Mouse (Mus musculus): ENCODE results near the gene Clec2l.
"Not testable (repeated sequence)": the region's sequence is repeated elsewhere in the genome, so short reads cannot be mapped to it uniquely, and the experiment has no call there.

The Clec2l gene

DNA sequence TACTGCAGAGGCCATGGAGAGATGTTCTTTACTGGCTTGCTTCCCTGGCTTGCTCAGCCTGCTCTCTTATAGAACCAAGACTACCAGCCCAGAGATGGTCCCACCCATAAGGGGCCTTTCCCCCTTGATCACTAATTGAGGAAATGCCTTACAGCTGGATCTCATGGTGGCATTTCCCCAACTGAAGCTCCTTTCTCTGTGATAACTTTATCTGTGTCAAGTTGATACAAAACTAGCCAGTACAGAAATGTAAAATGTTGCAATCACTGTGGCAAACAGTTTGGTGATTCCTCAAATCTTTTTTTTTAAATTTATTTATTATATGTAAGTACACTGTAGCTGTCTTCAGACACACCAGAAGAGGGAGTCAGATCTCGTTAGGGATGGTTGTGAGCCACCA lies 7.6 kb downstream of the Clec2l start:
- DNase-seq (ENCODE audit: low spot score) = not testable (repeated sequence)

DNA sequence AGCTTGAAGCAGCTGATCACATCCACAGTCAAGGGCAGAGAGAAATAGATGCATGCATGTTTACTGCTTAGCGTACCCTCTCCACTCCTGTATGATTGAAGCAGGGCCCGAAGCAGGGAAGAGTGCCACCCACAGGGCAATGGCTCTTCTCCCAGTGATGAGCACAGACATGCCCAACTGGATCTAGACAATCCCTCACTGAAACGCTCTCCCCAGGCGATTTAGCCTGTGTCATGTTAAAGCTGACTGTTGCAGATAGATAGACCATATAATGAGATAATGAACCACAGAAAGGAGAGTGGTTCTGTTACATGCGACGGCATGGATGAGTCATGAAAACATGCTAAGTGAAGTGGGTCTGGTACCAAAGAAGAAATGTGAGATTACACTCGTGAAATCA lies 8.4 kb downstream of the Clec2l start:
- no peak for DNase-seq (ENCODE audit: low spot score)

DNA sequence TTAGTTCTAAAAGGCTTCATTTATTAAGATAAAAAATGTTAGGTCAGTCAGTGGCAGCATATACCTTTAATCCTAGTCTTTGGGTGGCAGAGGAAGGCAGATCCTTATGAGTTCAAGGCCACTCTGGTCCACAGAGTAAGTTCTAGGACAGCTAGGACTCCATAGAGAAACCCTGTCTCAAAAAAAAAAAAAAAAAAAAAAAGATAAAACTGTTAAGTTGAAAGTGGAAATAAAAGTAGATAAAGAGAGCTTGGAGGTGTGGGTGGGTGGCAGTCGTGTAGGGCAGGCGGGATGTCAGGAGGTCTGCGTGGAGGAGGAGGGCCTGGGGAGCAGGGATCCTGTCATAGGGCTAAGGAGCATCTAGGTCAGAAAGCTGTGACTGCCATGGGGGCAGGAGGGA lies 9.1 kb downstream of the Clec2l start:
- no peak for DNase-seq (ENCODE audit: low spot score)

DNA sequence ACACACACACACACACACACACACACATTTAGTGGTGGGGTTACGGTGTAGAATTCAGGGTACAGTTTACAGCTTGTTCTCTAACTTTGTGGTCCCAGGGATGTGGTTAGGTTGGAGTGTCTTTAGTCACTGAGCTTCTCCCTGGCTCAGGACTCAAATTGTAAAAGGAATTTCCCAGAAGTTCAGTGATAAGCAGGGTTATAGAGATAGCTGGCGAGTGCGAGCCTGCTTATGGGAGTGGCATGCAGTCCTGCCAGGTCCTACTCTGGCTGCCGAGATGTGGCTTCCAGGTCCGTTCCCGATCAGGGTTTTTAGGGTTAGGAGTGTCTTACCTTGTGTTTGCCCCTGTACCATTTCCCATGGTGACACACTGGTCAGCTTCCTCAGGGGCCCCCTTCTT lies 13.3 kb downstream of the Clec2l start:
- no peak for DNase-seq (ENCODE audit: low spot score)

DNA sequence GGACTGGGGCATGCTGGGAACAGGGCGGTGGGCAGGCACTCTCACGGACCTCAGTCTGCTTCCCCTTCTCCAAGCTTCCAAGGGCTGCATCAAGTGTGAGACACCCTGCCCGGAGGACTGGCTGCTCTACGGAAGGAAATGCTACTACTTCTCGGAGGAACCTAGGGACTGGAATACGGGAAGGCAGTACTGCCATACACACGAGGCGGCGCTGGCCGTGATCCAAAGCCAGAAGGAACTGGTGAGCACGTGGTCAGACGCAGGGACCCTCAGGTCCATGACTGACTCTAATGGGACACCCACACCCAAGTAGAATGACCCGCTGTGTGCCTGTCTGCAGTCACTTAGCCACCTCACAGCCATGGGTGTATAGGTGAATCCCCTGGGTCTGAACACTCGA lies 13.9 kb downstream of the Clec2l start:
- DNase-seq (ENCODE audit: low spot score) = no peak

DNA sequence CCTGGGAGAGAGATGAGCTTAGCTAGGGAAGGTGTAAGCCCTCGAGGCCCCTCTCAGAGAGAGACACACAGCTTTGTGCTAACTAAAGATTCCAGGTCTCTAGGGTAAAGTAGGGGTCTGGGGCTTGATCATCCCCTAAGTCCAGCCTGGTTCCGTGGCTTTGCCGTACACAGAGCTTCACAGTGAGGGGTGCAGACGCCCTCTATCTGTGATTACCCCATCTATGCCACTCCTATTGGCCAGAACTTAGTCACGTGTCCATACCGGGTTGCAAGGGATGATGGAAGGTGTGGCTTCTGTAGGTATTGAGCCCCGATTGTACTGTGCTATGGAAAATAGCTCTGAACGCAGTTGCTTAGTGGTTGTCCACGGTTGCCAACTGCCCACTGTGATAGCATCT lies 14.8 kb downstream of the Clec2l start:
- DNase-seq (ENCODE audit: low spot score) = no peak

DNA sequence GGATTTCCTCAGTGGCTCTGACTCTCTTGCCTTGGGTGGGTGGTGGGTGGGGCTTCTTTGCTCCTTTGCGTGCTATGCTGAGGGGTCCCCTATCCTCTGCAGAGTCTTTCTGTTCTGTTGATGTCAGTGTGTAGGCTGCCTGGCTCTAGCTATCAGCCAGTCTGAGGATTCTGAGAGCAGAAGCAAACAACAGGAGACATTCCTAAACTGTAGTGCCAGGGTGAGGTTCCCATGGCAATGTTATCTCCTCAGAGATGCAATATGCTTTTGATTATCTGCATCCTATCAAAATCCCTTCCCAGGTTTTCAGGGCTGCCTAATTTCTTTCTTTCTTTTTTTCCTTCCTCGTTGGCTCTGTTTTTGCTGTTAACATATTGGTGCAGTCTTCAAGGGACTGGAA lies 19.7 kb downstream of the Clec2l start:
- no peak for DNase-seq (ENCODE audit: low spot score)

DNA sequence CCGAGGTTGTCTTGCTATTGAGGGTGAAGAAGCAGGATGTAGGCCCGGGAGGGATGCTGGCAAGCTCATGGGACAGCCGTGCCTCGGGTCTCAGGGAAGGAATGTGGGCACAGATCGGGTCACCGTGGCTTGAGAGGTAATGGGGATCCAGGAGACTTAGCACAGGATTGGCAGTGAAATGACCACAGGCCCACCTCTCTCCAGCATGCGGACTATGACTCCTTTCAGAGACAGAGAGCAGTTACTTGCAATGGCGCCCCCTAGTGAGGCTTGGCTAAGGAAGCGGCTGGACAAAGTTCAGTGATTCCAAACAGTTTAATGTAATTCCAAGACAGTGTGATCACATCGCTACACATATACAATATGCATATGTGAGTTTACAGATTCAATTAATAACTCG lies 24.3 kb downstream of the Clec2l start:
- DNase-seq (ENCODE audit: low spot score) = no peak

DNA sequence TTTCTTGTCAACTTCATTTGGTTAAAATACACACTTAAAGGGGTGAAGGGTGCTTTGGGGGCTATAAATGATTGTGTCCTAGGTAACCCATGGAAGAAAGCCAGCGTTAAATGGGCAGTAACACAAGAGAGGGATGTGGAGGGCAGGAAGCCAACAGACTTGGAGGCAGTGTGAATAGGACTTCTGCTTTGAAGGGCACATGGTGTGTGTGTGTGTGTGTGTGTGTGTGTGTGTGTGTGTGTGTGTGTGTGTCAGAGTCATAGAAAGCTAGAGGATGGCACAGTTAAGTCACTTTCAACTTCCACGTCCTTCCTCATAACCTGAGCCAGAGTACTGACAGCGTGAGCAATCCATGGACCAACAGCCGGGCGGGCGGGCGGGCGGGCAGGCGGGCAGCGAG lies 26.0 kb downstream of the Clec2l start:
- DNase-seq (ENCODE audit: low spot score) = no peak

DNA sequence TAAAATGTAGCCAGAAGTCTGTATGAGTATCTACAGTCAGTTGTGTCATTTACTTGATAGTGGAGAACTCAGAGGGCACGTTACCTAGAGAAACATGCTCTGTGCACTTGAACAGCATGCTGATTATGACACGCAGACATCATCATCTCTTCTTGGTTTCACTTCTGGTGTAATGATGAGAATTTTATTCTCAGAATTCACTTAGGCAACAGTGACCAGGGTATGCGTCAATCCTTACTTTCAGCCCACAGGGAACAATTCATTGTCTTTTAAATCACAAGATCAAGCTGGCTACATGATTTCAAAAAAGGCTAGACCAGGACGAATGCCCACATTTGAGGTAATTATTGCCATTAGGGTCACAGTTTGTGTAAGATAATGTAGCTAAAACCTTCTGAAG lies 27.7 kb downstream of the Clec2l start:
- no peak for DNase-seq (ENCODE audit: low spot score)

DNA sequence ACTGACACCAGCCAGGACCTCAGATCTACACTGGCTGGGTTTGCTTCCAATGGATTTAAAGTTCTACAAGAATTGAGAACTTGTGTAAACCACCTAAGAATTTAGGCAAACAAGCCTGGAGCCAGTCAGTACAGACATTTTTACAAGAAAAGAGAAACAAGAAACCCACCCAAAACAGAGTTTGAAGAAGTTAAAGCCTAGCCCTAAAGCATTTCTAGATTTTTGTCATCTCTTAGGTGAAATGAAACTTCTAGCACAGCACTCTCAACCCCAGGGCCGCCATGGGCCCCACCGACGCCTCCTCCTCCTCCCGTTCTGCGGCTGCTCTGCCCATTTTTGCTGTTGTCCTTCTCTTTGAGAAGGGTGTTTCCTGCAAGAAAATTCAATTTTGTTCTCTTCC lies 28.2 kb downstream of the Clec2l start:
- DNase-seq (ENCODE audit: low spot score) = no peak

DNA sequence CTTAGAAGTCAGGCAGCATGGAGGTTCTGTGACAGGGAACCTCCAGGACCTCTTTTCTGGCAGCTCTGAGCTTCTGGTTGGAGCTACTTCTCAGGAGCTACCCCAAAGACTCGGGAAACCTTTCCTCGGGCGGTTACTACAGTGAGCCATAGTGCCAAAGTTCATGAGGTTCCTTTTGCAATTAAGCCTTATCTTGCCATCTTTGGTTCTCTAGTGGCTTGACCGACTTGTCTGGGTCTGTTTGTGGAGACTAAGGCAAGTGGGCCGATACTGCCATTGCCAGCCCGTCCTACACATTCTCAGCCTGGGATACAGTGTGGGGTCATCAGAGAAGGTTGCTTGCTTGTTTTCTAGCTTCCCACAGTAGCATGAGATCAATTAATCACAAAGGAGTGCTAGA lies 29.7 kb downstream of the Clec2l start:
- no peak for DNase-seq (ENCODE audit: low spot score)

DNA sequence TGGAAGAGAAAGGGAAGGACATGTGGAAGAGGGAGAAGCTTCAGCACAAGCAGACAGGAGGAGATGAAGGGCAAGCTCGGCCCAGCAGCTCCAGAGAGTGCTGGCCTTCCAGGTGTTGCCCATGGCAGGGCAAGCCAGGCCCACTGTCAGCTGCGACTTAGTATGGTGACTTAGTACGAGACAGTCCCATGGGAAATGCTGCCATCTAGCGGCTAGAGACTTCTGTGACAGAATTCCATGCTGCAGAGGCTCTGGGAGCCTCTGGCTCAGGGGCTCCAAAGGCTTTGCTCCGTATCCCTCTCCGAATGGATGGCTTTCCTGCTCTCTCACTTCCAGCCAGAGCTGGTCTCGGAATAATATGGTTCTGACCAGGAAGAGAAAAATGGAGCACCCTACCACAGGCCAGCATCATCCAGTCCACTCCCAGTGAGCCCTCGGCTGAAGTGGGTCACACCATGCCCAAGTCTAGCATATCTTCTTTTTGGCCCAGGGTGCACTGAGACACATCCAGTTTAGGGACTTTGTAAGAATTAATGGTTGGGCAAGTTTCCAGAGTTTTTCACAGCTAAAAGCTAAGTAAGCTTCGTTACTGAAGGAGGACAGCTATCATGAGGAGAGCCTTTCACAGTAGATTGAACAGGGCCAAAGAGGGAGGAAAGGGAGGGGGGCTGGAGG lies 32.6 kb downstream of the Clec2l start:
- DNase-seq (ENCODE audit: low spot score) = peak; percentile 64

DNA sequence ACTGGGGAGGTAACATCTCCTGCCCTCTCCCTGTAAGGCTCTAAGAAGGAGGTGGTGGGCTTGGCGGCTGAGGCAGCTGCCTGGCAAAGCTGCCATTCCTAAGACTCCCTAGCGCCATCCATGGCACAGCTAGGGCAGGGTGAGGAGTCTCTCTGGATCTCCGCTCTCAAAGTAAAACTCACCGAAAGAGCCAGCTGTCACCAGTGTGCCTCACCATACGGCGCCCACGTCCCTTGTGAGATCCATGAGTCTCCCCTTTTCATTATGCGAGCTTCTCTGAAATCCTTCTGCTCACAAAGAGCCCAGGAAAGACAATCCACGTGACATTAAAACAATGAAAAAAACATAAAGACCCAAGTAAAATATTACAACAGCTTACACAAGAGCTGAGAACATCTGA lies 33.7 kb downstream of the Clec2l start:
- DNase-seq (ENCODE audit: low spot score) = no peak

DNA sequence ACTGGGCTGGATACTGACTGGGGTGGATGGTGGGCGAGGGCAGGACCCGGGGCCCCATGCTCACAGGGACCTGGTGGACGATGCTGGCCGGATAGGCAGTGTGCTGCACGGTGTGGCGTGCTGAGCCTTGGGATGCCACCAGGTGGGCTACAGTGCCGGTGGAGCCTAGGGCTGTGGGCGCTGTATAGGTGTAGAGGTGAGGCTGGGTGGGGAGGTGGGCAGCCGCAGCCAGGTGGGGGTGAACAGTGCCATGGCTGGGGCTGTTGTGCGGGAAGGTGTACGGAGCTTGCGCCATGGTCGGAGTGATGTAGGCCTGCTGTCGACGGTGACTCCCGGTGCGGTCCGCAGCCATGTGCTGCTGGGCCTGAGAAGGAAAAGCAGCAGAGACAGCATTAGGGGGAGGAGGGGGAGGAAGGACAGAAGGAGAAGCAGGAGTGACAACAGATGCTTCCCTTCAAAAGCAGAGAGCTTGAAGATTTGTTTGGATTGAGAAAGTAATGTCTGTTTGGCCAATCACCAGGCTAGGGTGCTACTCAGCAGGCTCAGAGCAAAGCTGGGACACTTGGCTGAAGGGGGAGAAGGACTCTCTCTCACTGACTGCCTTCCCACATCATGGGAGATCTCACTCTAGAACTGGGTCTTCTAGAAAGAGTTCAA lies 35.5 kb downstream of the Clec2l start:
- DNase-seq (ENCODE audit: low spot score) = no peak

DNA sequence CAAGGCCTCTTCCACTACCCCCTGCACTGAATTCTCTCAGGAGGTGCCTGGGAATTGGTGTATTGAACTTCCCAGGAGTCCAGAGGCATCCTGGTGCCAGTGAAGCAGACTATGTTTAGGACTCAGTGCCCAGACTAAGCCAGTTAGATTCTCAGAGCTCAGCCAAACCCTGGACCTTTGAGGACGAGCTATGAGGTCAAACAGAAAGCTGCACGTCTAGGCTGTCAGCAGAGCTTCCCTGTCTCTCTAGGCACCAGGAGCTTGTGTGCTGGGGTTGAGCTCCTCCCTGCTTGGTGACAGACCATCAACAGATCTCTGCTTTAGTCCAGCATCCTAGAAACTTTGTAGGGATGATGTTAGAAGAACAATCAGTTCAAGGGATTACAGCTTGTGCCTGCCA lies 38.6 kb downstream of the Clec2l start:
- DNase-seq (ENCODE audit: low spot score) = no peak

DNA sequence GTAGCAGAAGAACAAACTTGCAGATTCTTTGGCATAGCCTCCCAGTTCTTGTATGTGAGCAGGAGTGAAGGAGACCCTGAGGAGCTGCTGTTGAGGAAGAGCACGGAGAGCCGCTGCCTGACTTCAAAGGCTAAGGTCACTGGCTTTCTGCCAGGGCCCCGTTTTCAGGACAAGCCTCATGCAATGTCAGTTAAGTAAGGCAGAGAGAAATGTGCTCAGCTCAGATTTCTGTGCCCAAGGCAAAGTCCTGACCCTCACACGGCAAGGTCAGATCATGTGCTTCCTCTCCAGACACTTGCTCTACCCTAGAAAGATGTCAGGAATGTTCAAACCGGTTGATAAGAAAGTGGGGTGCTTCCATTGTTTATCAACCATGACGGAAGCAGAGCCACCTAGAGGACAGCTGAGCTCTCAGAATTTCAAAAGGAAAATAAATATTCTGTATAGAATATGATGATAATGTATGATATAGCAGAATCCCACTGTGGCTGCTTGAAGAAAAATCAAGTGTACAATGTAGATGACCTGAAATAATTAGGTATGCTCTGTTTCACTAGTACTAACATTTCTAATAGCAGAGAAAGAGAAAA lies 40.0 kb downstream of the Clec2l start:
- peak; percentile 18 for DNase-seq (ENCODE audit: low spot score)

DNA sequence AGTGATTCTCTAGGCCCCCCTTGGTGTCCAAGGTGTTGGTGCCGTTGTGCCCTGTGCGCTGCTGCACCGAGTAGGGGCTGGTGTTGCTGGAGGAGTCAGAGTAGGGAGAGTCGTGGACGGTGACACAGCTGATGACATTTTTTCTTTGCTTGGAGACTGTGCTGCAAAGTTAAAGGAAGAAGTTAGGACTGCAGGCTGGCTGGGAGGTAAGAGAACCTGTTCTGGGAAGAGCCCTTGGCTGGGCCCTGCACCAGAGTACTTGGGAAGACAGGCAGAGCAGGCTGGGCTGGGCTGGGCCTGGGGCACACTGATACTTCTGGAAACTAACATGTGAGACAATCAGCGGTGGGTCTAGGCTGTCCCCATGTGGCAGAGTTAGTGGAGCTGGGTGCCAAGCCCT lies 40.7 kb downstream of the Clec2l start:
- DNase-seq (ENCODE audit: low spot score) = no peak

DNA sequence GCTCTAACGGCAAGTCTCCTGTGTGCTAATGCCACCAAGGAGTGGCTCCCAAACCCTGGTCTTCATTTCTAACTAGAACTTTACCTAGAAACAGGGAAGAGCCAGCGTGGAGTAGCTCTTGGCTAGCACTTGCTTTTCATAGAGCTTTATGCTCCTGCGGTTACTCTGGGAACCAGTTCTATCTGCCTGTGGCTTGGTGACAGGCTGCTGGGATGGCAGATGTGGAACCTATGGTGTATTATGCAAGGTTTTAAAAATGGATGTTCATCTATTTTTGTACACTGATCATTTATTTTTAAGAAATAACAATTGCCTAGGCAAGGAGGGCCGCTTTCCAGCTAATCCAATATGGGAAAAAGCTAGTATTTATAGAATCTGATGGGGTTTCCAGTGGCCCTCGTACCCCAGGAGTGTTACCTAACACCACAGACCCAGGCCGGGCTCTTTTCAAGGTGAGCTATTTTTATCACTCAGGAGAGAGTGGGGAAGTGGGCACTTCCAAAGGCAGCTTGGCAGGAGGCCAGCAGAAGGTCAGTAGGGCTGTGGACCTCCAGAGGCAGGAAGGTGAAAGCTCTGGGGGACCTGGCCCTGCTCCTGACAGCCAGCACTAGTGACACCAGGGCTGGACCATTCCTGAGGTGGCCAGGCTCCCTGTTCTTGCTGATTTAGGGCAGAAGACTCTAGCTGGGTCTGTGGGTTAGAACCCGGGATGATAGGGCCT lies 41.6 kb downstream of the Clec2l start:
- DNase-seq (ENCODE audit: low spot score) = no peak

DNA sequence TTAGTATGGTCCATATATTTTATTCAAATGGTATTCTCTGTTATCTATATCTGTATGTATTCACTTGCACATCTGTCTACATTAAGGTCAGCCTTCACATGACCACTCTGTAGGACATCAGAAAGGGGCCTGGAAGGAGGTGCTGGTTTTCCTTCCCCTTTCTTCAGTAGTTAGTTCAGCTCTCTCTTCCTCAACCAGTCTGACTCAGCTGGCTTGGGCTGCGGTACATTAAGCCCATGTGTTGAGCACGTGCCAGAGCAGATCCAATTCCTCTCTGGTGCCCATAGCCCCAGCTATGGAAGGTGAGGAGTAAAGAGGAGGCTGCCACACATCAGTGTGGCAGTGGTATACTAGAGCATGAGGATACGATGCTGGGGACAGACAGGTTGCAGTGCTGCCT lies 47.6 kb downstream of the Clec2l start:
- no peak for DNase-seq (ENCODE audit: low spot score)

DNA sequence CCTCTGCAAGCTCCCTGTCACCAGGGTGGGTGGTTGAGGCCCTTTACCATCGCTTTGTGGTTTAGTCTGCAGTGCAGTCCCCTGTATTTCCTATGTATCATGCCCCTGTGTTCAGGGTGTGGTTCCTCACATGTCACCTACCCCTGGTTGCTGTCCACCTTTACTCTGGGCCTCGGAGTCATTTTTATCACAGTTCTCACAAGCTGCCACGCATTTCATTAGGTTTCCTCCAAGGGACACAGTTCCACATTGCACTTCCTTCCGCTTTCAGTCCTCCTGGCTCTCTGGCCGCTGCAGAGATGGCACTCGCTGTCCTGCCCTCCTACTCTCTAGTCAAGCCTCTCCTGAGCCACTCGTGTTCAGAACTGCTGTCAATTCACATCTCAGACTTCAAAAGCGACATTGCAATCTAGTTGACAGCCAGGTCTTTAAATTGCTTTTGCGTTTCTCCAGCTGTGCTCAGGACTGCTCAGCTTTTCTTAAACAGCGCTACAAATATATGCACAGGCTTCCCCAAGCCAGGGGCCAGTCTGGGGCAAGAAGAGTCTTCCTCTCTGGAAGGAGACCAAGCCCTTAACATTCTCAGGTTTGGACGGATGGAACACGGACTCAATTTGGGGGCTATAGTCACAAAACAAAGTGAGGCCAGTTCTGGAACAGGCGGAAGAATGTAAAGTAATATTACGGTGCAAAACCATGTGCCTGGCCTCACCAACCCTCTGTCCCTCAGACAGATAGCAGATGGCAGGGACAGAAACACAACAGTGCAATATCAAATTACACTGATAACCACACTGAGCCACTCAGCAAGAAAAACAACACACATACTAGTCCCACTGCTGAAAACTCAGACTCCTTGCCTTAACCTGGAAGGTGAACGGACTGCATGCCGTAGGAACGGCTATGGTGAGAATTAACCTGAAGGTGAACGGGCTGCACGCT lies 51.4 kb downstream of the Clec2l start:
- no peak for DNase-seq (ENCODE audit: low spot score)

DNA sequence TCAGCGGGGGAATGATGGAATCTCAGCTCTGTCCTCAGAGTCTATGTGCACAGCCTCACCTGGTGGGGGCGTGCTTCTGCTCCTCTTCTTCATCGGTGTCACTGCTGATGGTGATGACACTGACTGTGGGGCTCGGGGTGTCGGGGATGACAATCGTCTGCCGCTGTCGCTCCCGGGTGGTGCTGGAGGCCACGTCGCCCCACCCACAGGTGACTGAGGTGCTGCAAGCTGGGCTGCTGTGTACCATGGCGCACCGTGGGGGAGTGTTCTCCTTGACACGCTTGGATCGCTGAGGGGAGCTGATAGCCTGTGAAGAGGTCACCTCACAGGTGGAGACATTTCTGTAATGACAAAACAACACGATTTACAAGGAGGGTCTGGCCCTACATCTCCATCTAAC lies 53.0 kb downstream of the Clec2l start:
- no peak for DNase-seq (ENCODE audit: low spot score)

All from yolk sac, embryonic 10.5 days (tissue).